Mouse (Mus musculus) heart, adult 2 months (tissue): ENCODE measurements around the gene Tlr3.

Experiments
- CTCF ChIP-seq: fragments of 200-600 bp; IDR thresholded peaks from 2 replicates; pipeline ENCODE4 v1.8.1; 2022; ENCODE audit warnings: antibody characterized with exemption, mild to moderate bottlenecking, moderate library complexity
- EP300 ChIP-seq: fragments of 200-500 bp; IDR thresholded peaks from 2 replicates; pipeline ENCODE4 v1.6.1; 2011; ENCODE audit warnings: low read depth, low read length, control low read depth; ENCODE audit not compliant: insufficient read depth
- POLR2A ChIP-seq: fragments of 200-500 bp; IDR thresholded peaks from 2 replicates; pipeline ENCODE4 v1.6.1; 2011; ENCODE audit warnings: mild to moderate bottlenecking, low read depth, low read length, control low read depth; ENCODE audit not compliant: insufficient read depth

- TF ChIP-seq CTCF (no peak), EP300 (no peak), POLR2A (no peak)
Observed at GRCm38 (mm10) chr8:45410882-45411281, at the start of gene Tlr3.
